Mouse (Mus musculus) layer of hippocampus, postnatal 14 days (tissue): ENCODE data around the gene Cracr2b. TPM values are rescaled to one million over a fixed set of nuclear protein-coding genes. Genes with fewer than 3 reads are reported as not detected.
A peak's percentile ranks its signal among the peaks of the same experiment; 100 is the strongest.
"Not testable (repeated sequence)": the region's sequence is repeated elsewhere in the genome, so short reads cannot be mapped to it uniquely, and the experiment has no call there.

Experiments used
- DNase-seq, 2 experiments: peaks; one replicate each; pipeline ENCODE4 v3.0.0; 2021 to 2022; ENCODE audit warnings: low spot score in 2 of 2, mixed read lengths in 1 of 2
- total RNA-seq, 2 experiments: library from RNA; stranded (reverse); gene quantifications; 2 replicates each; pipeline ENCODE4 v1.2.3; 2021

Cracr2b gene
- total RNA-seq, 2 experiments from 2014 or later, result 5.5 to 6.6 TPM

GRCm38 (mm10) chr7:141432741-141433516, 28.0 kb upstream of the Cracr2b start:
- no peak for DNase-seq

- DNase-seq, result no peak
Observed at GRCm38 (mm10) chr7:141433517-141434400, 27.1 kb upstream of the Cracr2b start.

- peak; percentile 70 to 78 for DNase-seq
Observed at GRCm38 (mm10) chr7:141434464-141434863, 26.4 kb upstream of the Cracr2b start.

GRCm38 (mm10) chr7:141435129-141435855, 25.6 kb upstream of the Cracr2b start:
- DNase-seq, result peak in 1 of 2 experiments; percentile 61

GRCm38 (mm10) chr7:141435856-141436522, 24.9 kb upstream of the Cracr2b start:
- no peak for DNase-seq

GRCm38 (mm10) chr7:141436523-141436892, 24.4 kb upstream of the Cracr2b start:
- no peak for DNase-seq

GRCm38 (mm10) chr7:141437178-141438120, 23.4 kb upstream of the Cracr2b start, which contains the start of gene Slc25a22:
TSS of gene Slc25a22 (minus strand) at chr7:141437892.
- peak; percentile 76 to 92 for DNase-seq

GRCm38 (mm10) chr7:141438201-141438968, 22.5 kb upstream of the Cracr2b start:
- DNase-seq, result no peak

GRCm38 (mm10) chr7:141439140-141439679, 21.7 kb upstream of the Cracr2b start:
- DNase-seq, result no peak

GRCm38 (mm10) chr7:141439811-141440210, 21.1 kb upstream of the Cracr2b start:
- DNase-seq, result no peak

GRCm38 (mm10) chr7:141440613-141441012, 20.3 kb upstream of the Cracr2b start:
- peak in 1 of 2 experiments; percentile 72 for DNase-seq

- DNase-seq, result no peak
Observed at GRCm38 (mm10) chr7:141441460-141441859, 19.4 kb upstream of the Cracr2b start.

GRCm38 (mm10) chr7:141442199-141442598, 18.7 kb upstream of the Cracr2b start:
- no peak for DNase-seq

- DNase-seq, result no peak
Observed at GRCm38 (mm10) chr7:141443081-141443821, 17.6 kb upstream of the Cracr2b start.

GRCm38 (mm10) chr7:141443828-141444237, 17.1 kb upstream of the Cracr2b start, which contains the start of gene Pidd1:
TSS of gene Pidd1 (minus strand) at chr7:141444025.
- no peak for DNase-seq

GRCm38 (mm10) chr7:141446374-141446773, 14.5 kb upstream of the Cracr2b start:
- not testable (repeated sequence) for DNase-seq

GRCm38 (mm10) chr7:141447110-141447991, 13.5 kb upstream of the Cracr2b start, which contains the start of gene Rplp2:
TSS of gene Rplp2 (plus strand) at chr7:141447370.
- DNase-seq, result peak; percentile 95 to 98
